Mouse (Mus musculus) liver, embryonic 15.5 days (tissue): ENCODE measurements at regions not wholly inside any gene's neighbourhood (a gene's known extent, or its start where the extent isn't known, plus 50 kb on each side); places are given as distances from the start of the nearest gene placed in this dataset.

Experiments
- ATAC-seq: fragments of 200-750 bp; cut with Nextera tagmentation; 2 replicates; pipeline ENCODE4 v1.8.0; 2017; ENCODE audit warnings: moderate number of reproducible peaks, mild to moderate bottlenecking, moderate library complexity; ENCODE audit not compliant: insufficient read depth
- H3K27ac ChIP-seq: fragments of 300-500 bp; sonication (generic); replicated peaks from 2 replicates; pipeline ENCODE4 v1.5.1; 2015; ENCODE audit warnings: mild to moderate bottlenecking, inconsistent platforms
- H3K27me3 ChIP-seq: fragments of 300-500 bp; sonication (generic); 2 replicates; pipeline ENCODE4 v1.6.1; 2015; ENCODE audit warnings: mild to moderate bottlenecking, inconsistent platforms
- H3K36me3 ChIP-seq: fragments of 300-500 bp; sonication (generic); replicated peaks from 2 replicates; pipeline ENCODE4 v1.6.1; 2015; ENCODE audit warnings: moderate library complexity, mild to moderate bottlenecking, inconsistent platforms
- H3K4me1 ChIP-seq: fragments of 300-500 bp; sonication (generic); replicated peaks from 2 replicates; pipeline ENCODE4 v1.6.1; 2015; ENCODE audit warnings: inconsistent platforms
- H3K4me2 ChIP-seq: fragments of 300-500 bp; sonication (generic); 2 replicates; pipeline ENCODE4 v1.6.1; 2015; ENCODE audit warnings: moderate library complexity, mild to moderate bottlenecking, inconsistent platforms
- H3K4me3 ChIP-seq: fragments of 300-500 bp; sonication (generic); replicated peaks from 2 replicates; pipeline ENCODE4 v1.5.1; 2015; ENCODE audit warnings: mild to moderate bottlenecking, inconsistent platforms
- H3K9ac ChIP-seq: fragments of 300-500 bp; sonication (generic); 2 replicates; pipeline ENCODE4 v1.6.1; 2015; ENCODE audit warnings: moderate library complexity, mild to moderate bottlenecking, inconsistent platforms
- H3K9me3 ChIP-seq: fragments of 300-500 bp; sonication (generic); replicated peaks from 2 replicates; pipeline ENCODE4 v1.6.1; 2016; ENCODE audit warnings: inconsistent platforms
- WGBS: fragments of 180-500 bp; shearing (Covaris S2); methylation state at CpG from one replicate; pipeline ENCODE4 v1.1.7; 2015; ENCODE audit warnings: mixed read lengths; ENCODE audit not compliant: insufficient replicate concordance; 5-methylcytosine and 5-hydroxymethylcytosine counted together

GRCm38 (mm10) chr1:60650158-60650557 is 66.4 kb upstream of the Cd28 start:
- no peak overlapping the region for H3K4me3 ChIP-seq
- H3K9me3 ChIP-seq = no peaks in the 10 kb centered on the region
- ATAC-seq = no peak
- no peaks in the 10 kb centered on the region for H3K4me1 ChIP-seq
- no peak overlapping the region for H3K9ac ChIP-seq
- H3K27ac ChIP-seq = no peak overlapping the region
- H3K36me3 ChIP-seq = no peaks in the 10 kb centered on the region
- H3K4me2 ChIP-seq = no peak overlapping the region
- 69% methylated on average over 3 of the region's 3 CpGs for WGBS
- no peaks in the 10 kb centered on the region for H3K27me3 ChIP-seq

GRCm38 (mm10) chr1:60649303-60649850 is 67.2 kb upstream of the Cd28 start:
- H3K27ac ChIP-seq = no peak overlapping the region
- no peak overlapping the region for H3K9ac ChIP-seq
- H3K4me1 ChIP-seq = no peaks in the 10 kb centered on the region
- no peaks in the 10 kb centered on the region for H3K9me3 ChIP-seq
- 56% methylated on average over 8 of the region's 8 CpGs for WGBS
- H3K36me3 ChIP-seq = no peaks in the 10 kb centered on the region
- H3K4me2 ChIP-seq = no peak overlapping the region
- no peak overlapping the region for H3K4me3 ChIP-seq
- ATAC-seq = no peak
- no peaks in the 10 kb centered on the region for H3K27me3 ChIP-seq

GRCm38 (mm10) chr1:60646828-60647227 is 69.8 kb upstream of the Cd28 start:
- no peaks in the 10 kb centered on the region for H3K27me3 ChIP-seq
- no peak overlapping the region for H3K9ac ChIP-seq
- H3K36me3 ChIP-seq = no peaks in the 10 kb centered on the region
- no peaks in the 10 kb centered on the region for H3K4me1 ChIP-seq
- ATAC-seq = no peak
- no peaks in the 10 kb centered on the region for H3K9me3 ChIP-seq
- H3K27ac ChIP-seq = no peak overlapping the region
- H3K4me3 ChIP-seq = no peak overlapping the region
- WGBS = 64% methylated on average over 5 of the region's 5 CpGs
- H3K4me2 ChIP-seq = no peak overlapping the region

- 47% methylated on average over 5 of the region's 5 CpGs for WGBS
- Histone ChIP-seq H3K27ac (no peak overlapping the region), H3K4me1 (0 out of 2 replicates have a peak, but pooled peaks cover 2% of the 10 kb centered on the region), H3K9ac (no peak overlapping the region), H3K27me3 (no peaks in the 10 kb centered on the region), H3K9me3 (no peaks in the 10 kb centered on the region), H3K4me3 (no peak overlapping the region), H3K36me3 (no peaks in the 10 kb centered on the region), H3K4me2 (no peak overlapping the region)
- no peak for ATAC-seq
Observed at GRCm38 (mm10) chr1:60646174-60646573, 70.4 kb upstream of the Cd28 start.

GRCm38 (mm10) chr1:60645176-60645575 is 71.4 kb upstream of the Cd28 start:
- 58% methylated on average over 1 of the region's 1 CpGs for WGBS

GRCm38 (mm10) chr1:60642761-60643160 is 73.8 kb upstream of the Cd28 start:
- no peaks in the 10 kb centered on the region for H3K9me3 ChIP-seq
- H3K4me2 ChIP-seq = no peak overlapping the region
- ATAC-seq = no peak
- H3K36me3 ChIP-seq = no peaks in the 10 kb centered on the region
- 32% methylated on average over 3 of the region's 3 CpGs for WGBS
- no peaks in the 10 kb centered on the region for H3K27me3 ChIP-seq
- H3K9ac ChIP-seq = no peak overlapping the region
- 0 out of 2 replicates have a peak, but pooled peaks cover 2% of the 10 kb centered on the region for H3K4me1 ChIP-seq
- H3K27ac ChIP-seq = 0 out of 2 replicates have a peak overlapping the region, but pooled peaks have one; percentile 9
- no peak overlapping the region for H3K4me3 ChIP-seq

More at GRCm38 (mm10) chr1:60645176-60645575, 71.4 kb upstream of the Cd28 start:
- Histone ChIP-seq H3K4me1 (0 out of 2 replicates have a peak, but pooled peaks cover 2% of the 10 kb centered on the region), H3K36me3 (no peaks in the 10 kb centered on the region), H3K27me3 (no peaks in the 10 kb centered on the region), H3K4me2 (no peak overlapping the region), H3K9me3 (no peaks in the 10 kb centered on the region), H3K27ac (no peak overlapping the region), H3K4me3 (no peak overlapping the region), H3K9ac (no peak overlapping the region)
- ATAC-seq = no peak

- no peak for ATAC-seq
- 0 out of 2 replicates have a peak, but pooled peaks cover 2% of the 10 kb centered on the region for H3K4me1 ChIP-seq
- no peak overlapping the region for H3K9ac ChIP-seq
- WGBS = 3% methylated on average over 2 of the region's 2 CpGs
- no peaks in the 10 kb centered on the region for H3K9me3 ChIP-seq
- no peak overlapping the region for H3K4me2 ChIP-seq
- H3K36me3 ChIP-seq = no peaks in the 10 kb centered on the region
- no peak overlapping the region for H3K27ac ChIP-seq
- H3K27me3 ChIP-seq = no peaks in the 10 kb centered on the region
- no peak overlapping the region for H3K4me3 ChIP-seq
Observed at GRCm38 (mm10) chr1:60642175-60642574, 74.4 kb upstream of the Cd28 start.

- H3K4me1 ChIP-seq = 0 out of 2 replicates have a peak, but pooled peaks cover 2% of the 10 kb centered on the region
- no peak for ATAC-seq
- H3K36me3 ChIP-seq = no peaks in the 10 kb centered on the region
- H3K27ac ChIP-seq = no peak overlapping the region
- H3K4me2 ChIP-seq = no peak overlapping the region
- no peak overlapping the region for H3K9ac ChIP-seq
- H3K27me3 ChIP-seq = no peaks in the 10 kb centered on the region
- WGBS = 50% methylated on average over 7 of the region's 7 CpGs
- no peak overlapping the region for H3K4me3 ChIP-seq
- H3K9me3 ChIP-seq = no peaks in the 10 kb centered on the region
Observed at GRCm38 (mm10) chr1:60641324-60641764, 74.4 kb upstream of the Raph1 start.

- 0 out of 2 replicates have a peak, but pooled peaks cover 2% of the 10 kb centered on the region for H3K4me1 ChIP-seq
- H3K27me3 ChIP-seq = no peaks in the 10 kb centered on the region
- no peak overlapping the region for H3K27ac ChIP-seq
- H3K9me3 ChIP-seq = no peaks in the 10 kb centered on the region
- H3K4me2 ChIP-seq = no peak overlapping the region
- H3K4me3 ChIP-seq = no peak overlapping the region
- ATAC-seq = no peak
- no peaks in the 10 kb centered on the region for H3K36me3 ChIP-seq
- WGBS = 68% methylated on average over 2 of the region's 2 CpGs
- no peak overlapping the region for H3K9ac ChIP-seq
Observed at GRCm38 (mm10) chr1:60639536-60639935, 72.6 kb upstream of the Raph1 start.

- Histone ChIP-seq H3K4me1 (0 out of 2 replicates have a peak, but pooled peaks cover 2% of the 10 kb centered on the region), H3K27me3 (no peaks in the 10 kb centered on the region), H3K36me3 (no peaks in the 10 kb centered on the region), H3K9me3 (no peaks in the 10 kb centered on the region), H3K4me3 (no peak overlapping the region), H3K4me2 (no peak overlapping the region), H3K27ac (no peak overlapping the region), H3K9ac (no peak overlapping the region)
- no peak for ATAC-seq
- 56% methylated on average over 2 of the region's 2 CpGs for WGBS
Observed at GRCm38 (mm10) chr1:60639059-60639458, 72.2 kb upstream of the Raph1 start.

GRCm38 (mm10) chr1:60636802-60637452 is 70.0 kb upstream of the Raph1 start:
- WGBS = 37% methylated on average over 3 of the region's 3 CpGs
- no peak overlapping the region for H3K9ac ChIP-seq
- H3K9me3 ChIP-seq = no peaks in the 10 kb centered on the region
- 0 out of 2 replicates have a peak, but pooled peaks cover 2% of the 10 kb centered on the region for H3K4me1 ChIP-seq
- no peak overlapping the region for H3K4me2 ChIP-seq
- ATAC-seq = no peak
- no peaks in the 10 kb centered on the region for H3K36me3 ChIP-seq
- H3K27ac ChIP-seq = no peak overlapping the region
- no peaks in the 10 kb centered on the region for H3K27me3 ChIP-seq
- no peak overlapping the region for H3K4me3 ChIP-seq
